Mouse (Mus musculus) spleen, adult 2 months (tissue): Measurements from ENCODE around the gene Ccdc80.

Source experiments
- CTCF ChIP-seq: fragments of 200-500 bp; IDR thresholded peaks from 2 replicates; pipeline ENCODE4 v1.5.1; 2011; ENCODE audit warnings: mild to moderate bottlenecking, inconsistent platforms; ENCODE audit not compliant: insufficient read depth, insufficient read length, insufficient replicate concordance; ENCODE audit errors: extremely low read depth
- POLR2A ChIP-seq: fragments of 200-500 bp; IDR thresholded peaks from 2 replicates; pipeline ENCODE4 v1.6.1; 2011; ENCODE audit warnings: low read depth, low read length, inconsistent platforms

DNA sequence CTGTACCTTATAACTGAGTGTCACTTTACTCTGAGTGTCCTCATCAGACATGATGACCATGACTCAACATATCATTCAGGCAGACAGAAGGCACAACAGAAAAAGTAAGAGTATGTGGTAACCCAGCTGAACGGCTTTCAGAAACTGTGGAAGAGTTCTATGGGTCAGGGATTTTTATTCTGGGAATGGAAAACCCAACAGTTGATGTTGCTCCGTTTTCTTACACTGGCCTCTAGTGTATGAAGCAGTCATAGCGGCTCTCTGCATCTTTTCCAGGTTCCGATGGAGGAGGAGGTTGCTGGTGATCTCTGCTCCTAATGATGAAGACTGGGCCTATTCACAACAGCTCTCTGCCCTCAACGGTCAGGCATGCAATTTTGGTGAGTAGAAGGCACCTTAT is 29.4 kb downstream of the Ccdc80 start:
- TF ChIP-seq POLR2A (no peak), CTCF (no peak)
